Mouse (Mus musculus): ENCODE data around the gene Sfxn3. TPM values are rescaled to one million over a fixed set of nuclear protein-coding genes. Genes with fewer than 3 reads are reported as not detected.

Gene Sfxn3
- polyA plus RNA-seq, 1 experiment from 2014 or later, result 29.0 TPM

DNA sequence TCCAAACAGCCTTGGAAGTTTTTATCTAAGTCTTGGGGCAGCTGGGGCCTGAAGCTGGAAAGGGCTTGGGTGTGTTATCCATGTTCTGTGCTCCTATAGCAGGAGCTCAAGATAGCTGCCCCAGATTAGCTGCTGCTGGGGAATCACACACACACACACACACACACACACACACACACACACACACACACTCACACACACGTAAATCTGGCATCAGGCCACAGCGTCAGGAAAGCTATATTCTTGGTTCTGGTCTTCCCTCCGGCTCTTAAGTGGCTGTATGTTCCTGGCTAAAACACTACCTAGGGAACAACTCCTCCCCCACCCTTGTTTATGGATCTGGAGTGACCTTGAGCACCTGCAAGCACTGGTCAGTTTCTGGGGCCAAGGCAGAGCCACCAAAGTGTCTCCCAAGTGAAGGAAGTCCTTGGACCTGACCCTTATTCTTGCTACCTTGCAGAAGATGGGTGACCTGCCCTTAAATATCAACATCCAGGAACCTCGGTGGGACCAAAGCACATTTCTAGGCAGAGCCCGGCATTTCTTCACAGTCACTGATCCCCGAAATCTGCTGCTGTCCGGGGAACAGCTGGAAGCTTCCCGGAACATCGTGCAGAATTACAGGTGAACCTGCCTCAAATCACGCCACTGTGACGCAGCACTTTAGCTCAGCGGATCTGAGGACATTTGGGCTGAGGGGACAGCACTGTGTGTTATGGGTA lies 1.5 kb downstream of the Sfxn3 start:
- Histone ChIP-seq H3K36me3 (ENCODE audit: insufficient read depth, low read length) (peaks cover 20% of the 10 kb centered on the region; the same call in 1 of the 2 replicates), H3K27ac (peak overlapping the region; percentile 93), H3K4me1 (replicated peaks; ENCODE audit: insufficient read depth, low read length) (peaks cover 14% of the 10 kb centered on the region), H3K27me3 (ENCODE audit: insufficient read depth, low read length) (0 out of 2 replicates have a peak, but pooled peaks cover 4% of the 10 kb centered on the region), H3K9me3 (replicated peaks; ENCODE audit: low read length) (no peaks in the 10 kb centered on the region), H3K9ac (ENCODE audit: low read depth, low read length) (no peak overlapping the region), H3K4me2 (ENCODE audit: low read length) (peak overlapping the region; percentile 91), H3K4me3 (replicated peaks; ENCODE audit: low read depth, low read length) (peak overlapping the region; percentile 52)
- ATAC-seq (replicated peaks; ENCODE audit: low FRiP score, low read depth), result no peak
- TF ChIP-seq CTCF (IDR thresholded peaks at IDR 0.05; ENCODE audit: low read depth), result no peak
- no peak for DNase-seq (ENCODE audit: low spot score)
- 70% methylated on average over 12 of the region's 12 CpGs for WGBS

- WGBS, result 81% methylated on average over 9 of the region's 9 CpGs
- H3K27ac ChIP-seq, result no peak overlapping the region
Observed at GRCm38 (mm10) chr19:45049523-45049922, 2.2 kb downstream of the Sfxn3 start.

DNA sequence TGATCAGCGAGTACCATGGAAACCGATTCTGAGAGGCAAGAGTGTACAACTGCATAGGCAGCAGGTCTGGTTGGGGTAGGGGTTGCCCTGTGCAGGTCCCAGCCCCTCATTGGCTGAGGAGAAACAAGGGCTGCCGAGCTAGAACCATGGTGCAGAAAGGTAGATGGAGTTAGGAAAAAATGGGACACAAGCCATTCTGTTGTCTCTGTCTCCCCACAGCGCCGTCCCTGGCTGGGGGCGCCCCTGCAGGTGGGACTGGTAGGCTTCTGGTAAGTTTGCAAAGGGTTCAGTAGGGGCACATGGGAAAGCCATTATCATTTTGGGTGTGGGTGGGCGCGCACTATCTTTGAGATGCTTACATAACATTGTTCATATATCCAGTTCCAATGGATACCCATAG lies 6.1 kb downstream of the Sfxn3 start:
- Histone ChIP-seq H3K4me2 (ENCODE audit: low read length) (no peak overlapping the region), H3K4me3 (replicated peaks; ENCODE audit: low read depth, low read length) (no peak overlapping the region), H3K27me3 (ENCODE audit: insufficient read depth, low read length) (no peaks in the 10 kb centered on the region), H3K9ac (ENCODE audit: low read depth, low read length) (no peak overlapping the region), H3K36me3 (ENCODE audit: insufficient read depth, low read length) (peaks cover 24% of the 10 kb centered on the region; the same call in 1 of the 2 replicates), H3K27ac (no peak overlapping the region), H3K4me1 (replicated peaks; ENCODE audit: insufficient read depth, low read length) (peaks cover 13% of the 10 kb centered on the region), H3K9me3 (replicated peaks; ENCODE audit: low read length) (no peaks in the 10 kb centered on the region)
- no peak for DNase-seq (ENCODE audit: low spot score)
- ATAC-seq (replicated peaks; ENCODE audit: low FRiP score, low read depth), result no peak
- no peak for TF ChIP-seq CTCF (IDR thresholded peaks at IDR 0.05; ENCODE audit: low read depth)
- 77% methylated on average over 8 of the region's 8 CpGs for WGBS

More at GRCm38 (mm10) chr19:45049523-45049922, 2.2 kb downstream of the Sfxn3 start:
- DNase-seq (ENCODE audit: low spot score) (no peak), ATAC-seq (replicated peaks; ENCODE audit: low FRiP score, low read depth) (no peak)
- no peak overlapping the region for H3K4me3 ChIP-seq (replicated peaks; ENCODE audit: low read depth, low read length)
- H3K9ac ChIP-seq (ENCODE audit: low read depth, low read length), result no peak overlapping the region
- 0 out of 2 replicates have a peak, but pooled peaks cover 2% of the 10 kb centered on the region for H3K27me3 ChIP-seq (ENCODE audit: insufficient read depth, low read length)
- H3K9me3 ChIP-seq (replicated peaks; ENCODE audit: low read length), result no peaks in the 10 kb centered on the region
- no peak overlapping the region for H3K4me2 ChIP-seq (ENCODE audit: low read length)
- peaks cover 14% of the 10 kb centered on the region for H3K4me1 ChIP-seq (replicated peaks; ENCODE audit: insufficient read depth, low read length)
- TF ChIP-seq CTCF (IDR thresholded peaks at IDR 0.05; ENCODE audit: low read depth), result no peak
- H3K36me3 ChIP-seq (ENCODE audit: insufficient read depth, low read length), result peaks cover 24% of the 10 kb centered on the region; the same call in 1 of the 2 replicates

DNA sequence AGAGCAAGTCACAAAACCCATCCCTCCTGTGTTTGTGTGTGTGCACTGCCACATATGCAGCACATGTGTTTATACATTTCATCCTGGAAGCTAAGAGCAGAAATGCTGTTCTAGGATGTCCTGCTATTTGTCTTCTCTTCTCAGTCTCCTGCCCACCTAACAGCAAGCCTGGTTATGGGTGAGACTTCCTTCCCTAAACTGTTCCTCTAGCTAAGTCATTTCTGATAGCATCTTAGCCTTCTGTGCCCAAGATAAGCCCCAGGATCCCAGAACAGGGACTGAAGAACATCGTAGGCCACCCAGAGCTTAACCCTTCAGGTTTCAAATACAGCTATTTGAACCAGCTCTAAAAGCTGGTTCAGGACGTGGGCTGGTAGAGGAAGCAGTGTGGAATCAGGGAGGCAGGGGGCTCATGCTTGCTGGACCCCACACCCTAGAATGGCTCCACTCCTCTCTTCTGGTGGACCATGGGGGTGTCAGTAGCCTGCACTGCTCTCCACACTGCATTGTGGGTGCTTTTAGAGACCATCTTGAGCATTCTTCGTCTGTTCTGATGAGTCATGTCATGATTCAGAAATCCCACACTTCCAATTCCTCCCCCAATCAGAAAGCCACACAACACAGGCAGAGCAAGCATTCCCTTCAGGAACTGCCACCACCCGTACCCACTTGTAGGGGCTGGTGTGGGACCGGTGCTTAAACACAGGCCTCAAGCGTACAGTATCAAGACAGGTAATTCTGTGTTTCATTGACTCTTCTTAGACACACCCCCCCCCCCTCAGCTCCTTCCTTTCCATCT lies 7.8 kb downstream of the Sfxn3 start:
- DNase-seq (ENCODE audit: low spot score), result no peak
- no peaks in the 10 kb centered on the region for H3K27me3 ChIP-seq (ENCODE audit: insufficient read depth, low read length)
- H3K9me3 ChIP-seq (replicated peaks; ENCODE audit: low read length), result no peaks in the 10 kb centered on the region
- H3K9ac ChIP-seq (ENCODE audit: low read depth, low read length), result no peak overlapping the region
- H3K27ac ChIP-seq, result no peak overlapping the region
- no peak for ATAC-seq (replicated peaks; ENCODE audit: low FRiP score, low read depth)
- no peak for TF ChIP-seq CTCF (IDR thresholded peaks at IDR 0.05; ENCODE audit: low read depth)
- 80% methylated on average over 6 of the region's 6 CpGs for WGBS
- H3K4me2 ChIP-seq (ENCODE audit: low read length), result no peak overlapping the region
- no peak overlapping the region for H3K4me3 ChIP-seq (replicated peaks; ENCODE audit: low read depth, low read length)
- peaks cover 17% of the 10 kb centered on the region; the same call in 1 of the 2 replicates for H3K36me3 ChIP-seq (ENCODE audit: insufficient read depth, low read length)
- H3K4me1 ChIP-seq (replicated peaks; ENCODE audit: insufficient read depth, low read length), result peaks cover 13% of the 10 kb centered on the region

DNA sequence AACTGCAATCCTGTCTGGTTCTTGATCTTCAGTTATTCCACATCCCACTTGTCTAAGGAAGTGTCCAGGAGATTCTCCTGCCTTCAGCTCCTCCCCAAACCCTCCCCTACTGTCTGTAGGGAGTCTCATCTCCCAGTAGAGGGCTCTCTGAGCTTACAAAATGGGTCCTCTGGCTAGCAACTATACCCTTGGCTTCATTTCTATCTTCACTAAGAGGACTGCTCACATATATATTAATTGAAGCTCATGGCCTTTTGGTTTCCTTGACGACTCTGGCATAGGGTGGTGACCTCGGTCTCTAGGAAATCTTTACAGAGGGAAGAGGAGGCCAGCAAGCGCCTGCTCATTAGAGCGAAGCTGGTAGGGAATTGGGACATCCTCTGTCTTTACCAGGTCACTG lies 9.1 kb downstream of the Sfxn3 start:
- ATAC-seq (replicated peaks; ENCODE audit: low FRiP score, low read depth), result no peak
- Histone ChIP-seq H3K4me2 (ENCODE audit: low read length) (no peak overlapping the region), H3K27me3 (ENCODE audit: insufficient read depth, low read length) (no peaks in the 10 kb centered on the region), H3K4me1 (replicated peaks; ENCODE audit: insufficient read depth, low read length) (peaks cover 13% of the 10 kb centered on the region), H3K36me3 (ENCODE audit: insufficient read depth, low read length) (peaks cover 17% of the 10 kb centered on the region; the same call in 1 of the 2 replicates), H3K9ac (ENCODE audit: low read depth, low read length) (no peak overlapping the region), H3K9me3 (replicated peaks; ENCODE audit: low read length) (no peaks in the 10 kb centered on the region), H3K4me3 (replicated peaks; ENCODE audit: low read depth, low read length) (no peak overlapping the region), H3K27ac (0 out of 2 replicates have a peak overlapping the region, but pooled peaks have one; percentile 90)
- 34% methylated on average over 4 of the region's 4 CpGs for WGBS
- peak; percentile 78 for TF ChIP-seq CTCF (IDR thresholded peaks at IDR 0.05; ENCODE audit: low read depth)
- peak; percentile 92 for DNase-seq (ENCODE audit: low spot score)

Data from kidney, postnatal 0 days (tissue).